Comparison of ENCODE assay signal across 9 mouse cellular contexts in the genomic region with DNA sequence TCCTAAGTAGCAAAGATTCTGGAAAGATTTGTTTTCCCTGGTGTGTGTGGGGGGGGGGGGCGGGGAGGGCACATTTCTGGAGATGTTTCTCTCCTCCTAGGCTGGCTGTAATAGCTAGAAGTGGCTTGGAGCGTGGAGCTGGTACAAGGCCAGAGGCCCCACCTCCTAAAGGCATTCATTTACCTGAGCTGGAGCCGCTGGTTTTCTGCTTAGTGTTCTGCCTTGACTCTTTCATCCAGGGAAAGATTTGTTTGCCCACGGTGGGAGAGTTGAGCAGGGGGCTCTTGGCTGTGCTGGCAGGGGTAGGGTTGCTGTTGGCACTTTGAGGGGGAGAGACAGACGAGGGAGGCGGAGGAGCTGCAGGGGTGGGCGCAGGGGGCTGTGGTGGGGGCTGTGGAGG. TPM values are rescaled to one million over a fixed set of nuclear protein-coding genes. Genes with fewer than 3 reads are reported as not detected.
DNase-seq lines count a peak whose midpoint lies in the region; ATAC-seq lines count a peak whose summit lies in the region.
"Had no signal": no experiment of that assay in that cellular context is flagged by ENCODE, and none has a peak within 500 bp of the region (broad histone marks: within the 10 kb centered on the region; RNA-seq: fewer than 3 reads in every experiment).

No protein-coding gene starts in this region.

- H3K36me3 ChIP-seq in liver, embryonic 11.5 days (ENCODE audit: control insufficient read depth, insufficient read depth, low read length): no peaks in the 10 kb centered on the region
- H3K36me3 ChIP-seq in hindbrain, embryonic 13.5 days: peaks cover 3% of the 10 kb centered on the region; the same call in 1 of the 2 replicates
- no peaks in the 10 kb centered on the region for H3K36me3 ChIP-seq in stomach, embryonic 15.5 days

- peaks cover 17% of the 10 kb centered on the region for H3K4me1 ChIP-seq in liver, embryonic 11.5 days (replicated peaks; ENCODE audit: control insufficient read depth, insufficient read depth, low read length)
- peaks cover 44% of the 10 kb centered on the region for H3K4me1 ChIP-seq in hindbrain, embryonic 13.5 days (replicated peaks)
- peaks cover 32% of the 10 kb centered on the region for H3K4me1 ChIP-seq in stomach, embryonic 15.5 days

- WGBS in liver, embryonic 11.5 days: 19% methylated on average over 7 of the region's 7 CpGs
- WGBS in hindbrain, embryonic 13.5 days: 3% methylated on average over 7 of the region's 7 CpGs
- 13% methylated on average over 7 of the region's 7 CpGs for WGBS in stomach, embryonic 15.5 days

- peak overlapping the region; percentile 36 for H3K4me3 ChIP-seq in liver, embryonic 11.5 days (ENCODE audit: low read depth, low read length)
- H3K4me3 ChIP-seq in hindbrain, embryonic 13.5 days: peak overlapping the region; percentile 70
- peak overlapping the region; percentile 41 for H3K4me3 ChIP-seq in stomach, embryonic 15.5 days (replicated peaks)
- H3K4me3 ChIP-seq: erythroblast, embryonic 14.5 days had no signal

- H3K9me3 ChIP-seq in liver, embryonic 11.5 days (ENCODE audit: control insufficient read depth, low read length): no peaks in the 10 kb centered on the region
- no peaks in the 10 kb centered on the region for H3K9me3 ChIP-seq in hindbrain, embryonic 13.5 days
- H3K9me3 ChIP-seq in stomach, embryonic 15.5 days: no peaks in the 10 kb centered on the region

- DNase-seq in liver, embryonic 11.5 days (ENCODE audit: low spot score): peak; percentile 40
- DNase-seq in liver: no peak
- DNase-seq in kidney, postnatal 36 days: peak; percentile 52 to 65
- DNase-seq in adrenal gland, adult 8-10 months: no peak

- H3K27me3 ChIP-seq in liver, embryonic 11.5 days (replicated peaks; ENCODE audit: control insufficient read depth, insufficient read depth, low read length): peaks cover 97% of the 10 kb centered on the region
- peaks cover 37% of the 10 kb centered on the region for H3K27me3 ChIP-seq in hindbrain, embryonic 13.5 days
- peaks cover 21% of the 10 kb centered on the region for H3K27me3 ChIP-seq in stomach, embryonic 15.5 days (replicated peaks)

- peak overlapping the region; percentile 74 for H3K27ac ChIP-seq in liver, embryonic 11.5 days (ENCODE audit: low read depth, low read length)
- peak overlapping the region; percentile 100 for H3K27ac ChIP-seq in hindbrain, embryonic 13.5 days
- peak overlapping the region; percentile 97 for H3K27ac ChIP-seq in stomach, embryonic 15.5 days

- no peak for ATAC-seq in liver, embryonic 11.5 days (replicated peaks; ENCODE audit: low FRiP score)
- peak; percentile 1; the same call in 1 of the 2 replicates for ATAC-seq in hindbrain, embryonic 13.5 days (ENCODE audit: low FRiP score)
- no peak for ATAC-seq in stomach, embryonic 15.5 days (ENCODE audit: insufficient read depth, low FRiP score, low read depth)
- no peak for ATAC-seq in inflammation-experienced regulatory T-cells, adult 6 months

- H3K4me2 ChIP-seq in liver, embryonic 11.5 days: peak overlapping the region; percentile 58
- peak overlapping the region; percentile 88 for H3K4me2 ChIP-seq in hindbrain, embryonic 13.5 days
- H3K4me2 ChIP-seq in stomach, embryonic 15.5 days: peak overlapping the region; percentile 77

- peak overlapping the region; percentile 44; the same call in 1 of the 2 replicates for H3K9ac ChIP-seq in liver, embryonic 11.5 days (ENCODE audit: low read depth, low read length)
- H3K9ac ChIP-seq in hindbrain, embryonic 13.5 days: peak overlapping the region; percentile 100
- no peak overlapping the region for H3K9ac ChIP-seq in stomach, embryonic 15.5 days

RNA-seq across cellular contexts. Expression of gene 5730596B20Rik, which starts 5.4 kb away (rescaled TPM):
- 0.60 and 1.0 TPM in 2 replicates for polyA plus RNA-seq in liver, embryonic 11.5 days (2014; fragmentation: Nextera tagmentation; extraction: Ambion mirVana)
- 7.6 and 8.3 TPM in 2 replicates for polyA plus RNA-seq in hindbrain, embryonic 13.5 days (2015; fragmentation: Nextera tagmentation; extraction: Ambion mirVana)
- polyA plus RNA-seq in stomach, embryonic 15.5 days (2015; fragmentation: Nextera tagmentation; extraction: Ambion mirVana): 2.6 and 3.1 TPM in 2 replicates
- total RNA-seq in adrenal gland, adult 8-10 months (2022): under 1 TPM; 0.17 to 0.77 (median 0.42) TPM
- polyA plus RNA-seq in inflammation-experienced regulatory T-cells, adult 6 months (2017; shearing (Covaris generic)): not detected
- total RNA-seq: megakaryocyte progenitor cell, adult 5-6 weeks had no signal
- polyA plus RNA-seq: erythroblast, embryonic 14.5 days had no signal

RNA-seq across cellular contexts. Expression of gene Hoxa2, which starts 7.3 kb away (rescaled TPM):
- polyA plus RNA-seq in liver, embryonic 11.5 days (2014; fragmentation: Nextera tagmentation; extraction: Ambion mirVana): 4.3 and 4.5 TPM in 2 replicates
- polyA plus RNA-seq in hindbrain, embryonic 13.5 days (2015; fragmentation: Nextera tagmentation; extraction: Ambion mirVana): 39.1 and 40.2 TPM in 2 replicates
- polyA plus RNA-seq in stomach, embryonic 15.5 days (2015; fragmentation: Nextera tagmentation; extraction: Ambion mirVana): 8.8 and 12.2 TPM in 2 replicates
- total RNA-seq in adrenal gland, adult 8-10 months (2022): 1 to 10 TPM in 3 of 4 experiments, under 1 TPM in 1; 0.80 to 3.4 (median 2.6) TPM
- polyA plus RNA-seq in inflammation-experienced regulatory T-cells, adult 6 months (2017; shearing (Covaris generic)): not detected
- polyA plus RNA-seq: erythroblast, embryonic 14.5 days had no signal

RNA-seq across cellular contexts. Expression of gene Hoxa1, which starts 13.8 kb away (rescaled TPM):
- 2.6 and 3.2 TPM in 2 replicates for polyA plus RNA-seq in liver, embryonic 11.5 days (2014; fragmentation: Nextera tagmentation; extraction: Ambion mirVana)
- 1.5 and 2.0 TPM in 2 replicates for polyA plus RNA-seq in hindbrain, embryonic 13.5 days (2015; fragmentation: Nextera tagmentation; extraction: Ambion mirVana)
- polyA plus RNA-seq in stomach, embryonic 15.5 days (2015; fragmentation: Nextera tagmentation; extraction: Ambion mirVana): 1.3 and 2.2 TPM in 2 replicates
- total RNA-seq in adrenal gland, adult 8-10 months (2022): 1 to 10 TPM in 1 of 4 experiments, under 1 TPM in 3; 0.23 to 1.1 (median 0.83) TPM
- polyA plus RNA-seq in inflammation-experienced regulatory T-cells, adult 6 months (2017; shearing (Covaris generic)): not detected
- polyA plus RNA-seq: erythroblast, embryonic 14.5 days had no signal

RNA-seq across cellular contexts. Expression of gene Hoxa4, which starts 19.6 kb away (rescaled TPM):
- polyA plus RNA-seq in liver, embryonic 11.5 days (2014; fragmentation: Nextera tagmentation; extraction: Ambion mirVana): 2.3 and 3.1 TPM in 2 replicates
- polyA plus RNA-seq in hindbrain, embryonic 13.5 days (2015; fragmentation: Nextera tagmentation; extraction: Ambion mirVana): 14.5 and 14.8 TPM in 2 replicates
- polyA plus RNA-seq in stomach, embryonic 15.5 days (2015; fragmentation: Nextera tagmentation; extraction: Ambion mirVana): 4.4 and 5.3 TPM in 2 replicates
- 1 to 10 TPM; 1.9 to 3.3 (median 2.7) TPM for total RNA-seq in adrenal gland, adult 8-10 months (2022)
- polyA plus RNA-seq in inflammation-experienced regulatory T-cells, adult 6 months (2017; shearing (Covaris generic)): not detected
- polyA plus RNA-seq: erythroblast, embryonic 14.5 days had no signal

RNA-seq across cellular contexts. Expression of gene Hoxa5, which starts 32.4 kb away (rescaled TPM):
- polyA plus RNA-seq in liver, embryonic 11.5 days (2014; fragmentation: Nextera tagmentation; extraction: Ambion mirVana): 8.0 and 9.7 TPM in 2 replicates
- polyA plus RNA-seq in hindbrain, embryonic 13.5 days (2015; fragmentation: Nextera tagmentation; extraction: Ambion mirVana): 116 and 150 TPM in 2 replicates
- 19.8 and 20.2 TPM in 2 replicates for polyA plus RNA-seq in stomach, embryonic 15.5 days (2015; fragmentation: Nextera tagmentation; extraction: Ambion mirVana)
- 10 to 100 TPM; 10.8 to 15.6 (median 13.3) TPM for total RNA-seq in adrenal gland, adult 8-10 months (2022)
- not detected for polyA plus RNA-seq in inflammation-experienced regulatory T-cells, adult 6 months (2017; shearing (Covaris generic))
- polyA plus RNA-seq: erythroblast, embryonic 14.5 days had no signal

Comparison
In these comparisons a context has a peak if more than half of its experiments do, and no peak if none do; other contexts are left out.
1. DNase-seq: peak in liver, embryonic 11.5 days (single experiment) and kidney, postnatal 36 days (2 of 2); none in liver (single experiment) and adrenal gland, adult 8-10 months (single experiment).
2. Peak in every context shown above with its lines, with median percentiles within 50 percentile points of each other: H3K27ac ChIP-seq, H3K4me2 ChIP-seq and H3K4me3 ChIP-seq.